Mouse (Mus musculus): ENCODE measurements around the gene Olfr1312. TPM values are rescaled to one million over a fixed set of nuclear protein-coding genes. Genes with fewer than 3 reads are reported as not detected.

Olfr1312 gene
- polyA plus RNA-seq (2012; rRNA removed; ENCODE audit: low replicate concordance) = not detected in 2 replicates

DNA sequence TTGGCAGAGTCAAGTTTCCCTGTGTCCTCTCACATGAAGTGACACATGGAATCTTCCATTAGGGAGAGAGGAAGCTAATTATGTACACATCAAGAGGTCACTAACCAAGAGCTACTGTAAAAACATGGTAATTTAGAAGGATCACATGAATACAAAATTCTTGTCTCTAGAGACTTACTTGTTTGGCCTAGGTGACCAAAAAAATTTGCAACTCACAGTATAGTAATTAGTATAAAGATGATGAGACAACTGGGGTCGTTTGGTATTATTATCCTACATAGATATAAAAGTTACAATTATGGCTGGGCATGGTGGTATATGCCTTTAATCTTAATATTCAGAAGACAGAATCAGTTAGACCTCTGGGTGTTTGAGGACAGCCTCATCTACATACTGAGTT, at the start of gene Olfr1312:
Gene Olfr1312 (minus strand): TSS at position 101 of the 400 bp plus-strand sequence.

DNA sequence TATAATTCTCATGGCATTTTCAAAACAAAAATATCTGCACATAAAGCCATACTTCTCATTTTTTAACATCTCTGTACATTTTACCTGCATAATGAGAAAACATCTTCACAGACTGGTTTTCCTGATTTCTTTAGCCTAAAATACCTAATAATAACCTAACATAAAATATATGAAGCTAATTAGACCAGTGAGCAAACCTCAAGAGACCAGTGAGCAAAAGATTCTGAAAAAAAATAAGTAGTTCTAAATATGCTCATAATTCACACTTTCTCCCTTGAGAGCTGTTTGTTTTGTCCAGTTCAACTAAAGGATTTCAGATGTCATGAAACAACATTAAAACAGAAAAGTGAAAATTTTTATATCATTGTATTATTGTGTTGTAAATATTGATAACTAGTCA, 46.6 kb upstream of the Olfr1312 start, which contains the start of gene Olfr1314:
Gene Olfr1314 (minus strand): TSS at position 101 of the 400 bp plus-strand sequence.

DNA sequence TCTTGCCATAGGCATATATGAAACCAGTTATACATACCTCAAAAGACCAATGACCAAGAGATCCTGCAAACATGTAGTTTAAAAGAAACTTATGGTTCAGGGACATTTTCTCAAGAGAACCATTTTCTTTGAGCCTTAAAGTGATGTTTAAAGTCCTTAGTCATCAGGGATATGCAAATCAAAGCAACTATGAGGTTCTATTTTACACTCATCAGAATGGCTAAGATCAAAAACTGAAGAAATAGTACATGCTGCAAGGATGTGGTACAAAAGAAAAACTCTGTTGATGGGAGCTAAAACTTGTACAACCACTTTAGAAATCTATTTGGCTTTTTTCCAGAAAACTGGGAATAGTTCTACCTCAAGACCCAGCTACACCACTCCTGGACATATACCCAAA, 27.7 kb upstream of the Olfr1312 start, which contains the start of gene Olfr1313:
Gene Olfr1313 (minus strand): TSS at position 101 of the 400 bp plus-strand sequence.

DNA sequence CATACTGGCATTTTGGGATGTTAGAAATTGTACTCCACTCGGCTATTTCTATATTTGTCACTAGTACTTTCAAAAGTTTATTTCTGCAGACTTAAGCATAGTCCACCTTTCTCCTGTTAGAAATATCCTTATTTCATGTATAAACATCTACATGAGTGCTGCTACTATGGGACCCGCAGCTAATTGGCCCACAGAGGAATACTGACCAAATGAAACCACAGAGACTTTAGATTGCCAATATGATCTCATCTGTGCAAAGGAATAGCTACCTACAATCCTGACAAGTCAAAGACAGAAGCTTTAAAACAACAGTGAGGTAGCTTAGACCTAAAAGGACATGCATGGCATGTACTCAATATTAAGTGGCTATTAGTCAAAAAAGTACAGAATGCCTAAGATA, 25.7 kb downstream of the Olfr1312 start, which contains the start of gene Olfr1311:
Gene Olfr1311 (minus strand): TSS at position 101 of the 400 bp plus-strand sequence.

DNA sequence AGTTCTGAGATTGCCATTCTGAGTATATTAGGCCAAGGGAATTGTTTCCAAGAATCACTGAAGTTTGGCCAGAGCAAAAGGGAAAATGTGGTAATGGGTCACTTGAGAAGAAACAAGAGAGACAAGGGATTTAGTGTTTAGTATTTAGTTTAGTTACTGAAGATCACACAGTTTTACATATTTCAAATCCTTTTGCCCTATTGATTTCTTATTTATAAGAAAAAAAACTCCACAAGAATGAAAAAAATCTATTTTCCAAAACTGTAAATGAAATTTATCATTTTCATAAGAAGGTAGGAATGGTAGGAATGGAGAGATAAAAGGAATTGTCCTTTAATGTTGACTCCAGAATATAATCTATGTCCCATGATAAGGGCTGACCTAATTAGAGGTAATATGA, 37.4 kb downstream of the Olfr1312 start, which contains the start of gene Olfr1310:
Gene Olfr1310 (minus strand): TSS at position 101 of the 400 bp plus-strand sequence.

DNA sequence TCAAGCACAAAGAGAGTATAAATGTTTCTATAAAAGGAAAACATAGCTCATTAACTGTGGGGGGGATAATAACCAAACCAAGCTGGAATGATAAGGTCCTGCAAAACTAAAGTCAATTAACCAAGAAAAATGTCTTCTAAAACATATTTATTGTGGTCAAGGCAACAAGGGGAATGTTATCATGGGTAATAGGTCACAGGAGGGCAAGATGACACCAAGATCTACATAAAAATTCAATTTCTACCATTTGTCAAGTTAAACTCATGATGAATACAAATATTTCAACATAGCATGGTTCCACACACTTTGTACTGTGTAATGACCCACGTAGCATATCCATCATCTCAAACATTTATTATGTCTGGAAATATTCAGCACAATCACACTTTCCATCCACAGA, 59.9 kb downstream of the Olfr1312 start, which contains the start of gene Olfr1309:
Gene Olfr1309 (minus strand): TSS at position 101 of the 400 bp plus-strand sequence.

Other genes with a start within 250 kb of the Olfr1312 start
- gene Olfr1303, start 229.9 kb downstream of the Olfr1312 start, polyA plus RNA-seq (2012; rRNA removed; ENCODE audit: low replicate concordance) = not detected in 2 replicates
- not detected in 2 replicates for gene Olfr1305, start 173.1 kb downstream of the Olfr1312 start, polyA plus RNA-seq (2012; rRNA removed; ENCODE audit: low replicate concordance)
- not detected in 2 replicates for gene Olfr1306, start 134.0 kb downstream of the Olfr1312 start, polyA plus RNA-seq (2012; rRNA removed; ENCODE audit: low replicate concordance)
- not detected in 2 replicates for gene Olfr1307, start 100.8 kb downstream of the Olfr1312 start, polyA plus RNA-seq (2012; rRNA removed; ENCODE audit: low replicate concordance)
- not detected in 2 replicates for gene Olfr1308, start 85.3 kb downstream of the Olfr1312 start, polyA plus RNA-seq (2012; rRNA removed; ENCODE audit: low replicate concordance)
- gene Olfr1309, start 60.0 kb downstream of the Olfr1312 start, polyA plus RNA-seq (2012; rRNA removed; ENCODE audit: low replicate concordance) = not detected in 2 replicates
- not detected in 2 replicates for gene Olfr1310, start 37.5 kb downstream of the Olfr1312 start, polyA plus RNA-seq (2012; rRNA removed; ENCODE audit: low replicate concordance)
- gene Olfr1311, start 25.8 kb downstream of the Olfr1312 start, polyA plus RNA-seq (2012; rRNA removed; ENCODE audit: low replicate concordance) = not detected in 2 replicates
- not detected in 2 replicates for gene Olfr1313, start 27.6 kb upstream of the Olfr1312 start, polyA plus RNA-seq (2012; rRNA removed; ENCODE audit: low replicate concordance)
- not detected in 2 replicates for gene Olfr1314, start 46.5 kb upstream of the Olfr1312 start, polyA plus RNA-seq (2012; rRNA removed; ENCODE audit: low replicate concordance)
- not detected in 2 replicates for gene Olfr1315-ps1, start 65.2 kb upstream of the Olfr1312 start, polyA plus RNA-seq (2012; rRNA removed; ENCODE audit: low replicate concordance)
- gene Olfr1316, start 84.7 kb upstream of the Olfr1312 start, polyA plus RNA-seq (2012; rRNA removed; ENCODE audit: low replicate concordance) = not detected in 2 replicates
- gene Olfr1317, start 90.1 kb upstream of the Olfr1312 start, polyA plus RNA-seq (2012; rRNA removed; ENCODE audit: low replicate concordance) = not detected in 2 replicates
- not detected in 2 replicates for gene Olfr1318, start 104.0 kb upstream of the Olfr1312 start, polyA plus RNA-seq (2012; rRNA removed; ENCODE audit: low replicate concordance)
- gene Lpcat4, start 189.2 kb upstream of the Olfr1312 start, polyA plus RNA-seq (2012; rRNA removed; ENCODE audit: low replicate concordance) = 17.8 and 45.7 TPM in 2 replicates
- not detected in 2 replicates for gene Nutm1, start 209.1 kb upstream of the Olfr1312 start, polyA plus RNA-seq (2012; rRNA removed; ENCODE audit: low replicate concordance)
- 121 and 144 TPM in 2 replicates for gene Nop10, start 211.7 kb upstream of the Olfr1312 start, polyA plus RNA-seq (2012; rRNA removed; ENCODE audit: low replicate concordance)
- 26.2 and 32.0 TPM in 2 replicates for gene Slc12a6, start 215.6 kb upstream of the Olfr1312 start, polyA plus RNA-seq (2012; rRNA removed; ENCODE audit: low replicate concordance)
- gene Gm21985, start 216.1 kb upstream of the Olfr1312 start, polyA plus RNA-seq (2012; rRNA removed; ENCODE audit: low replicate concordance) = not detected in 2 replicates

All from subcutaneous adipose tissue, adult 2 months (tissue).